Mouse (Mus musculus): Measurements from ENCODE around the gene Ryr3. TPM values are rescaled to one million over a fixed set of nuclear protein-coding genes. Genes with fewer than 3 reads are reported as not detected.
A peak's percentile ranks its signal among the peaks of the same experiment; 100 is the strongest.

The Ryr3 gene
- polyA plus RNA-seq, 1 experiment from 2014 or later = 0.10 TPM

DNA sequence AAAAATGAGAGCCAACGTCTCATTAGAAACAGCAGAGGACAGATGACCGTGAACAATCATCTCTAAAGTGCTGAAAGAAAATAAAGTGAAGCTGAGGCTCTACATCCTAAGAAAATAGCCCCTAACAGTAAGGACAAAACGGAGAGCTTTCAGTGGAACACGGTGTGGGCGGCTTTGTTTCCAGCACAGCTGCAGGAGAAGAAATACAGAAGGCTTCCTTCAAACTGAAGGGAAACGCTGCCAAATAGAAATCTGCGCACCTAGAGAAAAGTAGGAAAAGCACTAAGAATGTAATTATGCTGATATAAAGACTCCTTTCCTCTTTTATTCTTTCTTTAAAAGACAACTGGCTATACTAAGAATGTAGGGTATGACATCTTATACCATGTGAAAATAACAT, 197.0 kb downstream of the Ryr3 start:
- no peaks in the 10 kb centered on the region for H3K36me3 ChIP-seq
- 78% methylated on average over 7 of the region's 7 CpGs for WGBS
- no peaks in the 10 kb centered on the region for H3K4me1 ChIP-seq (replicated peaks)
- H3K4me2 ChIP-seq = no peak overlapping the region
- no peak overlapping the region for H3K27ac ChIP-seq
- H3K9me3 ChIP-seq = no peaks in the 10 kb centered on the region
- no peaks in the 10 kb centered on the region for H3K27me3 ChIP-seq
- no peak overlapping the region for H3K4me3 ChIP-seq (replicated peaks)
- H3K9ac ChIP-seq (replicated peaks) = no peak overlapping the region
- ATAC-seq (ENCODE audit: insufficient number of reproducible peaks, insufficient read depth, low FRiP score, low TSS enrichment, low read depth) = no peak

DNA sequence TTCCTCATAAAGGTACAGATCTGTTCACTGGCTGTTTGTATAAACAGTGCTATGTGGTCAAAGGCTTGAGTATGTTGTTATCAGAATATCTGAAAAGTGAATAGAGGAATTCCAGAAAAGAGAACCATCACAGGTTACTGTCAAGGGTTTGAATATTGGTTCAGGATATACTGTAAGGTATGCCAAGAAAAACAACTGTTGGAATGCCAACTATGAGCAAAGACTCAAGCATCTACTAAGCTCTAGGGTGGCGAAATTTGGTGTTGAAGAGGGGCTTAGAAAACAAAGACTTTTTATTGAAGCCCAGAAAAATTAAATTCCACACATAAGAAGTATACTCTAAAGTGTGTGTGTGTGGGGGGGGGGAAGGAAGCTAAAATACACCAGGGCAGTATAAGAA, 198.6 kb downstream of the Ryr3 start:
- ATAC-seq (ENCODE audit: insufficient number of reproducible peaks, insufficient read depth, low FRiP score, low TSS enrichment, low read depth) = no peak
- Histone ChIP-seq H3K27me3 (no peaks in the 10 kb centered on the region), H3K4me3 (replicated peaks) (no peak overlapping the region), H3K4me1 (replicated peaks) (no peaks in the 10 kb centered on the region), H3K27ac (no peak overlapping the region), H3K4me2 (no peak overlapping the region), H3K9ac (replicated peaks) (no peak overlapping the region), H3K9me3 (no peaks in the 10 kb centered on the region), H3K36me3 (no peaks in the 10 kb centered on the region)
- 68% methylated on average over 1 of the region's 1 CpGs for WGBS

DNA sequence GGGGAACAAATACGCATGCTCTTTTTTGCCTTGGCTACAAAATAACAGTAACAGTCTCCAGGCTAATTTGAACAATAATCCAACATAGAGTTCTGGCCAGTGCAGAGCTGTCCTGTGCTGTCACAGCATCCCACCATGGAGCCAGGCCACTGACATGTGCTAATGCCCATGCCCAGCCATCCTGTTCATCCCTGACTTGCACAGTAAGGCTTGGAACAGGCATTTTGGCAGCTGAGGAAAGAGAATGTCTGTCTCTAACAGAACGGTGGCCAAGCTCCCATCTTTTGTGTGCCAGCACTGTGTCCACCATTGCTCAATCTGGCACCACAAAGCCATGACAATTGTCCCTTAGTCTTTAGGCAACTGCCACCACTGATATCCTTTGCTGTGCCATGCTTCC, 200.7 kb downstream of the Ryr3 start:
- H3K4me1 ChIP-seq (replicated peaks) = no peaks in the 10 kb centered on the region
- no peak for ATAC-seq (ENCODE audit: insufficient number of reproducible peaks, insufficient read depth, low FRiP score, low TSS enrichment, low read depth)
- no peaks in the 10 kb centered on the region for H3K9me3 ChIP-seq
- no peaks in the 10 kb centered on the region for H3K27me3 ChIP-seq
- WGBS = 90% methylated on average over 2 of the region's 2 CpGs
- no peaks in the 10 kb centered on the region for H3K36me3 ChIP-seq
- no peak overlapping the region for H3K9ac ChIP-seq (replicated peaks)
- H3K4me3 ChIP-seq (replicated peaks) = no peak overlapping the region
- no peak overlapping the region for H3K27ac ChIP-seq
- H3K4me2 ChIP-seq = no peak overlapping the region

DNA sequence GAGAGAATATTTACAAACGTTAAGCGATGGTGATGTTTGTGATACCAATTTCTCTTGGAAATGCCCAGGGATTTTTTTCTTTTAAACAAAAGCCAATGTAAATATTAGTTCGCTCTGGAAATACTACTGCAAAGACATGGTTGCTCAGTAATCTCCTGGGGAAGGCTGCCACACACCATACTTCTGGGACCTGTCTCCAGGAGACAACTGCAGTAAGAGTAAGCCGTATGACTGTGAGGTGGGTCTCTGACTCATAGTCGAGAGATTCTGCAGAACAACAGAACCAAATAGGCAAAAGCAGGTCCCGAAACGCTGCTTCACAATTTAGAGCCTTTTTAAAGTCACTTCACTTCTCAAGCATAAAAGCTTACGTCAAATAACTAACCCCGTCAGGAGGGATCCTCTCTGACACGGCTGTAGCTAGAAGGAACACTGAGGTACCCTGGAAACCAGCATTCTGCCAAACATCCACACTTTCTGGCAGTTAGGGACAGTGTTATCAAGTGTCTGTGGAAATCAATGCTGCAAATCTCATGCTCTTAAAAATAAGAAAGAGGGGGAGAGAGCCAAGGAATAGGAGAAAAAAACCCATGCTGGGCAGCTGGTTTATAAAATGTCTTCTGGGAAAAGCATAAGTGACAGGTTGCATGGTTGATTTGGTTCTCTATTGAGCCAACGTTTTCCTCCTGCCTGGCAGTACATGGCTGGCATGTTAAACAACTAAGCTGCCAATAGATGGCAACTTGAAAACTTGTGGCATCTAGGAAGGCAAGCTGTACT, 207.7 kb downstream of the Ryr3 start:
- no peak overlapping the region for H3K4me2 ChIP-seq
- H3K36me3 ChIP-seq = no peaks in the 10 kb centered on the region
- H3K9me3 ChIP-seq = no peaks in the 10 kb centered on the region
- no peak overlapping the region for H3K27ac ChIP-seq
- no peaks in the 10 kb centered on the region for H3K27me3 ChIP-seq
- ATAC-seq (ENCODE audit: insufficient number of reproducible peaks, insufficient read depth, low FRiP score, low TSS enrichment, low read depth) = no peak
- WGBS = 84% methylated on average over 11 of the region's 11 CpGs
- H3K4me3 ChIP-seq (replicated peaks) = no peak overlapping the region
- no peak overlapping the region for H3K9ac ChIP-seq (replicated peaks)
- no peaks in the 10 kb centered on the region for H3K4me1 ChIP-seq (replicated peaks)

DNA sequence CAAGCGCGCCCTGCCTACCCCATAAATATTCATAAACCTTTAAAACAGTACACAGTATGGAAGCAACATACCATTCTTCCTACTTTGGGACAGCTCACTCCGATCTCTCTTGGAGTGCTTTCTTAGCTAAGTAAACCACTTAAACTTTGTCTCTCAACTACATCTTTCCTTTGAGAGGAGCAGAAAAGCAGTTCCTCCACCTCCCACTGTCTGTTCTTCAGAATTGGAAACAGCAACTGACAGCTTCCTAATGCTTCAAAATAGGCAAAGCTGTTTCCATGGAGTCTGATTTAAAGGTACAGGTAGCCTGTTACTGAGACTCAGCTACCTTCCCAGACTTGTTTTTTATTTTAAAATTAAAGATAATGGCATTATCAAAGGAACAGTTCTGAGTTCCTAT, 218.4 kb downstream of the Ryr3 start:
- H3K27me3 ChIP-seq = no peaks in the 10 kb centered on the region
- no peak overlapping the region for H3K4me3 ChIP-seq (replicated peaks)
- no peak overlapping the region for H3K27ac ChIP-seq
- no peak overlapping the region for H3K4me2 ChIP-seq
- no peaks in the 10 kb centered on the region for H3K4me1 ChIP-seq (replicated peaks)
- no peak overlapping the region for H3K9ac ChIP-seq (replicated peaks)
- no peaks in the 10 kb centered on the region for H3K36me3 ChIP-seq
- H3K9me3 ChIP-seq = no peaks in the 10 kb centered on the region
- ATAC-seq (ENCODE audit: insufficient number of reproducible peaks, insufficient read depth, low FRiP score, low TSS enrichment, low read depth) = no peak
- WGBS = 84% methylated on average over 3 of the region's 3 CpGs

DNA sequence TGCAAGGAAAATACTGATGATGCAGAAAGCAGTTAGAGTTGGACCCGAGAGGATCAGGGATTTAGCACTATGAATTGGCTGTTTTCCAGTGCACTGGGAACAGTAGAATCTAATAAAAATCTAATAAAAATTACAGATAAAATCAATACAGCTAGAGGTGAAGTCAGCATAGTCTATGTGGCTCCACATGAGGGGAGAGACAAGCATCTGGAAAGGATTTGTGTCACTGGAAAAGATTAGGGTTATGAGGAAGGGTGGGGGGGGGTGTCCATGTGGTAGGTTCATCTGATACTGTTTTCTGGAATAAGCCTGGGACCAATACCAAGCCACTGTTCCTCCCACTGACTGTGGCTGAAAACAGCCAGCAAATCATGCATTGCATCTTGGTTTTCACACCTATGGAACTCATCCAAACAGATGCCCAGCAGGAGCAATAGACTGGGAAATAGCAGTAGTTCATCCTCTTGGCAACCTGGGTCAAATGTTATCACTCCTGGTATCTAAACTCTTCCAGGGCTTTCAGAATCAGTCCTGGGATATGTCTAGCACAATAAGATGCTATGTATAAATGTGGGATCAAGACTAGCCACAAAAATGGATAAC, 233.9 kb downstream of the Ryr3 start:
- Histone ChIP-seq H3K27ac (no peak overlapping the region), H3K36me3 (no peaks in the 10 kb centered on the region), H3K9me3 (no peaks in the 10 kb centered on the region), H3K27me3 (no peaks in the 10 kb centered on the region), H3K4me3 (replicated peaks) (no peak overlapping the region), H3K4me2 (no peak overlapping the region), H3K4me1 (replicated peaks) (peaks cover 7% of the 10 kb centered on the region), H3K9ac (replicated peaks) (no peak overlapping the region)
- WGBS = 22% methylated on average over 1 of the region's 1 CpGs
- ATAC-seq (ENCODE audit: insufficient number of reproducible peaks, insufficient read depth, low FRiP score, low TSS enrichment, low read depth) = peak; percentile 68; the same call in 1 of the 2 replicates

DNA sequence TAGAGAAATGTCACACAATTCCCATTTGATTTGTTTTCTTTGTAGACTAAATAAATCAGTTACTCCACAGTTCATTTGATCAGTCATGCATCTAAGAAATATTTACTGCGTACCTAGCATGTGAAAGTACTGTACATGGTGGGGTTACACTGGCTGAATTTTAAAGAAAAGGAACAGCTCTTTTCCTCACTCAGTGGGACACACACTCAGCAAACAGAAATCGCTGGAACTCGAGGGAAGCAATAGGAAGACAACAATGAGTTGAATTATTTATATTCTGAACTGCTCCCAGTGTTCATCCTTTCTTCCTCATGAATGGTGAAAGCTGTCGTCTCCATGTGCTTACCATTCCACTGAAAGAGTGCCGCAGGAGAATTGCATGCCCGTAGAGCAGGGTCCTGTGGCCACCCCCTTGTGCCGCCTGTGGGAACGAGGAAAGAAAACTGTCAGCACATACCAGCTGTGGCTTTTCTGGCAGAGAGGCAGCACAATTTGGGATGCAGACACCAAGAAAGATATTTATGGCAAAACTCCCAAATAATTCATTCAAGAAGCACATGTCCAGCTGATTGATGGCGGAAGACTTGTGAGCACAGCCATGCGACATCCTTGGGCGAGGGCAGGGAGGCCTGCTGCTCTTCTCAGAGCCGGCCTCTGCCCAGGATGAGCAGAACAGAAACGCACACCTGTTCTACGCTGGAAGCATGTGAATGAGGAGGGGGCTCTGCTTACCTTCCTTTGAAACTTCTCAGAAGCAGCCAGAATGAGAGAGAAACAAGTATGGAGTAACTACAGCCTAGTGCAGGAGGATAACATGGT, 249.9 kb downstream of the Ryr3 start:
- H3K9ac ChIP-seq (replicated peaks) = no peak overlapping the region
- ATAC-seq (ENCODE audit: insufficient number of reproducible peaks, insufficient read depth, low FRiP score, low TSS enrichment, low read depth) = no peak
- no peaks in the 10 kb centered on the region for H3K27me3 ChIP-seq
- no peaks in the 10 kb centered on the region for H3K4me1 ChIP-seq (replicated peaks)
- no peaks in the 10 kb centered on the region for H3K9me3 ChIP-seq
- no peaks in the 10 kb centered on the region for H3K36me3 ChIP-seq
- H3K4me2 ChIP-seq = no peak overlapping the region
- no peak overlapping the region for H3K4me3 ChIP-seq (replicated peaks)
- 89% methylated on average over 14 of the region's 14 CpGs for WGBS
- H3K27ac ChIP-seq = no peak overlapping the region

DNA sequence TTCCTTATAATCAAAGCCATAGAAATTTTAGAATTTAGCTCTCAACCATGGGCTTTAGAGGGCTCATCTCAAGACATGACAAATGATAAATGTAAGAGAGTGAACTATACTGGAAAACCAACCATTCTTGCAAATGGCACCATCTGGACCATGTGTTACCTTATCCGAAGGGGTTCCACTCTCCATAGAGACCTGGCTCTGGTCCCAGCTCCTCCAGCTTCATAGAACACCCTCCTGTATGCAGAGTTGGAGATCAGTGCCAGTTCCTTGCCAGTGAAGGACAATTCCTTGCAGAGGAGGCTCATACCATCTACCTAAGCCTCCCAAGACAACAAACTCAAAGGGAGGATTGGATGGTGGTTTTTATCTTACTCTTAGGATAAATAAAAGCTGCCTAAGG, 268.0 kb downstream of the Ryr3 start:
- Histone ChIP-seq H3K9me3 (no peaks in the 10 kb centered on the region), H3K4me3 (replicated peaks) (no peak overlapping the region), H3K4me1 (replicated peaks) (no peaks in the 10 kb centered on the region), H3K27me3 (no peaks in the 10 kb centered on the region), H3K9ac (replicated peaks) (no peak overlapping the region), H3K4me2 (no peak overlapping the region), H3K27ac (no peak overlapping the region), H3K36me3 (no peaks in the 10 kb centered on the region)
- WGBS = 89% methylated on average over 1 of the region's 1 CpGs
- no peak for ATAC-seq (ENCODE audit: insufficient number of reproducible peaks, insufficient read depth, low FRiP score, low TSS enrichment, low read depth)

DNA sequence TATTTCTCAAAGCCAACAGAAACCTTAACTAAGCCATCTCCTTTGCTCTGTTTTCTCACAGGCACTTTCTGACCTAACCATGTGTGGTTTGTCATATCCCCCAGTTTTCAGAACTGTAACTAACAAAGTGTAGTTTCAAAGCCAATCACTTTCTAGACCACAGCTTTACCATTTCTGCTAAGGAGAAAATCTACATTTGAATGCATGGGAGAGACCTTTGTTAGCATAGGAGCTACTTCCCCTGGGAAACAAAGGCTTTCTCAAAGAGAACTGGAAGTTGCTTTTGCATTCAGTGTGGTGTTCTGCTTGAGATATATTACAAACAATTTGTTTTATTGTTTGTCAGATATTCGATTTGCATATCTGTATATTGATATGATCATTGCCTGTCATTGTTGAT, 285.1 kb downstream of the Ryr3 start:
- Histone ChIP-seq H3K9ac (replicated peaks) (no peak overlapping the region), H3K27me3 (no peaks in the 10 kb centered on the region), H3K36me3 (no peaks in the 10 kb centered on the region), H3K4me1 (replicated peaks) (no peaks in the 10 kb centered on the region), H3K9me3 (no peaks in the 10 kb centered on the region), H3K4me2 (no peak overlapping the region), H3K27ac (no peak overlapping the region), H3K4me3 (replicated peaks) (no peak overlapping the region)
- ATAC-seq (ENCODE audit: insufficient number of reproducible peaks, insufficient read depth, low FRiP score, low TSS enrichment, low read depth) = no peak
- WGBS = 70% methylated on average over 1 of the region's 1 CpGs

DNA sequence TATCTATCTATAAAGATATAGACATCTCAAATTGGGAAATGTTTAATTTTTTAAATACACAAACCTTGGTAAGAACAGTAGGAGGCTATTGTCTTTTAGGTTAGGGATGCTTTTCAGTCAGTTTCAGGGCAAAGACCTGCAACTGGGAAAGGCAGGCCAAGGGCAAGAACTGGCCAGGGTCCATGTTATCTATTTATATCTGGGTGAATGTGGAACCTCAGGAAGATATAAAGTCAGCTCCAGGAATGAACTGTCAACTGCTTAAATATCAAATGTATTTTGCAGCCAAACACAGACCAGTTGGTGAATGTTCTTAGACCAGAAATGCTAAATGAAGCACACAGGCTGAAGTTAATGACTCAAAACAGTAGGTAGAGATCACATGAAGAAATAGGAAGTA, 303.1 kb downstream of the Ryr3 start:
- Histone ChIP-seq H3K9ac (replicated peaks) (no peak overlapping the region), H3K4me3 (replicated peaks) (no peak overlapping the region), H3K27me3 (no peaks in the 10 kb centered on the region), H3K9me3 (no peaks in the 10 kb centered on the region), H3K4me2 (no peak overlapping the region), H3K27ac (no peak overlapping the region), H3K4me1 (replicated peaks) (no peaks in the 10 kb centered on the region), H3K36me3 (no peaks in the 10 kb centered on the region)
- no peak for ATAC-seq (ENCODE audit: insufficient number of reproducible peaks, insufficient read depth, low FRiP score, low TSS enrichment, low read depth)

DNA sequence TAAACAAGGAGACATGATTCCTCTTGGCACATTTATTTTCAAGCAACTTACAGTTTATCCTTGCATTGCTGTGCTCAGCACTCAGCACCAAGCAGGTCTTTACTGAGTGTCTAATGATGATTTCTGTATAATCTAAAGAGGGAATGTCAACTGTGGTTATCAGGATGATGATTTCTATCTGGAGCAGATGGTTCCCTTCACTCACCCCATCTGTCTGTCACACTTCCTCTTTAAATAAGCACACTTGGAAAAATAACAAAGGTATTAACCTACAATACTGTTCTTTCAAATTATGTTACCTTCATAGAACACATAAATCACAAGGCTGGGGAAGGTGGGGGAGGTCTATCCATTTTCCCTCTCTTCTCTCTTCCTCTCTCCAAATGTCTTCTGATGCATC, 304.3 kb downstream of the Ryr3 start:
- H3K4me1 ChIP-seq (replicated peaks) = no peaks in the 10 kb centered on the region
- no peaks in the 10 kb centered on the region for H3K27me3 ChIP-seq
- no peak overlapping the region for H3K4me2 ChIP-seq
- no peak overlapping the region for H3K27ac ChIP-seq
- H3K4me3 ChIP-seq (replicated peaks) = no peak overlapping the region
- no peak for ATAC-seq (ENCODE audit: insufficient number of reproducible peaks, insufficient read depth, low FRiP score, low TSS enrichment, low read depth)
- no peaks in the 10 kb centered on the region for H3K36me3 ChIP-seq
- no peak overlapping the region for H3K9ac ChIP-seq (replicated peaks)
- no peaks in the 10 kb centered on the region for H3K9me3 ChIP-seq
